Mouse (Mus musculus): ENCODE measurements around the gene Slc44a5. TPM values are rescaled to one million over a fixed set of nuclear protein-coding genes. Genes with fewer than 3 reads are reported as not detected.
A peak's percentile ranks its signal among the peaks of the same experiment; 100 is the strongest.

Gene Slc44a5
- polyA plus RNA-seq, 1 experiment from 2014 or later, result 0.39 TPM

DNA sequence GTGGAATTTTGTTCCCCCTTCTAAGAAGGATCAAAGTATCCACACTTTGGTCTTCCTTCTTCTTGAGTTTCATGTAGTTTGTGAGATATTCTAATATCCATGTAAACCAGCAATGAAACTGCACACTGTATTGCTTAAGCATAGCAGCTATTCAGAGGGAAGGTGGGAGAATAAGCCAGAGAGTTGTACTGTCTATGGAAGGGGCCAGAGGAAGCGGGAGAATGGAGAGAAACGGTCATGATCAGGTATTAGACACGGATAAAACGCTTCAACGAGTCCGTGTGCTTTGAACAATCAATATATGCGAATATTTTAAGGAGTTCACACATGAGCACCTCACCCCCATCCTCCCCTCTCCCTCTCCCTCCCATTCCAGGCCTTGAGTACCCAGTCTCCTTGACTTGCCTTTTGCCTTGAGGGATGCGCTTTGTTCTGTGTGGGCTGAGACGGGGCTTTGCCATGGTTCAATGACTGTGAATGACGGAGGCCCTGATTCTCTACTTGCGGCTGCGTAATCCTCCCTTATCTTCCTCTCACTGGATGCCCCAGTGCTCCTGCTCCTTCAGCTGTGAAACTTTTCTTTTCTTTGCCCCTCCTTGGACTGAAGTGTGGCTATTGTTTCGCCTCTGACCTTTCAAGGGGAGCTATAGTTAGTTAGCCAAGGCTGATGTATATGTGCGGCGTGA is 151.8 kb downstream of the Slc44a5 start:
- Histone ChIP-seq H3K4me2 (ENCODE audit: low read length) (no peak overlapping the region), H3K27me3 (ENCODE audit: insufficient read depth, low read length) (no peaks in the 10 kb centered on the region), H3K4me3 (replicated peaks; ENCODE audit: low read depth, low read length) (no peak overlapping the region), H3K9ac (ENCODE audit: low read depth, low read length) (no peak overlapping the region), H3K27ac (no peak overlapping the region), H3K4me1 (replicated peaks; ENCODE audit: insufficient read depth, low read length) (peaks cover 5% of the 10 kb centered on the region; the same call in 1 of the 2 replicates), H3K36me3 (ENCODE audit: insufficient read depth, low read length) (no peaks in the 10 kb centered on the region), H3K9me3 (replicated peaks; ENCODE audit: low read length) (no peaks in the 10 kb centered on the region)
- no peak for TF ChIP-seq CTCF (IDR thresholded peaks at IDR 0.05; ENCODE audit: low read depth)
- 36% methylated on average over 15 of the region's 15 CpGs for WGBS
- peak; percentile 90 for ATAC-seq (replicated peaks; ENCODE audit: low FRiP score, low read depth)
- peak; percentile 84 for DNase-seq (ENCODE audit: low spot score)

DNA sequence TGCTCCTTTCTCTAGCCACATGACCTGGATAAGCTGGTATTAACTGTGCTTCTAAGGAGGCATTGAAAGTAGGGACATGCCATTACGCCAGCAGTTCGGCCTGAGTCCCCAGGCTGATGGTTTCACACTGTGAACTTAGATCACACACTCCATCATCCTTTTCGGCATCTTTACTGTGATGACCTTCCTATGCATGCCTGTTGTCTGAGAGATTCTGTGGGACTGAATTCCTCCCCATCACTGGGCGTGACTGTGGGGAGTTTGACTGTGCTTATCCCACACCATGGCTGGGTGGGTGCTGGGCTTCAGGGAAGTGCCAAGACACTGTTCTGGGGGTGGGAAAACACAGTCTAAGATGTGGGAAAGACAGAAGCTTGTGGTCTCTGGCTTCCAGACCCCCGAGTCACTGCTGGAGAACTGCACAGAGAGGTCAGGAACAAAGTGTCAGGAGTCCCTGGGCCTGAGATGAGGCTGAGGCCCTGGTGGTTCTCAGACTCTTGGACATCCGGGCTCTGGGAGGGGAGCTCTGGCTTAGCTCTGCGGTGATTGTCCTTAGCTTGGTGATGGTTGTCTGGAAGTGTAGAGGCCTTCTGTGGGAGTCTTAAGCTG is 152.6 kb downstream of the Slc44a5 start:
- Histone ChIP-seq H3K27ac (peak overlapping the region; percentile 25; the same call in 1 of the 2 replicates), H3K4me1 (replicated peaks; ENCODE audit: insufficient read depth, low read length) (peaks cover 5% of the 10 kb centered on the region; the same call in 1 of the 2 replicates), H3K9me3 (replicated peaks; ENCODE audit: low read length) (no peaks in the 10 kb centered on the region), H3K4me3 (replicated peaks; ENCODE audit: low read depth, low read length) (no peak overlapping the region), H3K4me2 (ENCODE audit: low read length) (no peak overlapping the region), H3K9ac (ENCODE audit: low read depth, low read length) (no peak overlapping the region), H3K27me3 (ENCODE audit: insufficient read depth, low read length) (no peaks in the 10 kb centered on the region), H3K36me3 (ENCODE audit: insufficient read depth, low read length) (no peaks in the 10 kb centered on the region)
- WGBS, result 49% methylated on average over 7 of the region's 7 CpGs
- TF ChIP-seq CTCF (IDR thresholded peaks at IDR 0.05; ENCODE audit: low read depth), result no peak
- ATAC-seq (replicated peaks; ENCODE audit: low FRiP score, low read depth) (peak; percentile 50), DNase-seq (ENCODE audit: low spot score) (peak; percentile 52)

DNA sequence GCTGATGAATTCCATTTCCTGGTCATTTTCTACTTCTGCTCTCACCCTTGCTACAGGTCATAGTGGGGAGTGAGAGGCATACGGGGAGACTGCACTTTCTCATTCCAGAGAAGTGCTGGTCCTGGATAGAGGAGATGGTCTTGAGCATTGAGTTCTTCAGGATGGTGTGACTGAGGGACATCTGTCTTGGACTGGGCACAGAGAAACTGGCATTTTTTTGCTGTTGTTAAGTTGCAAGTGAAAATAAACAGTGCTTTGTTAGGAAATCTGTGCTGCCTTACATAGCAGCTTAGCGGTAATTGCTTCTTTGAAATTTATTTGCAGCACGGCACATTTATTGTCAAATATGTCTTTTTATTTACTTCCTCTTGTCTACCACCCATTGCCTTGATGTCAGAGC is 154.0 kb downstream of the Slc44a5 start:
- TF ChIP-seq CTCF (IDR thresholded peaks at IDR 0.05; ENCODE audit: low read depth), result no peak
- no peak for ATAC-seq (replicated peaks; ENCODE audit: low FRiP score, low read depth)
- Histone ChIP-seq H3K36me3 (ENCODE audit: insufficient read depth, low read length) (no peaks in the 10 kb centered on the region), H3K9ac (ENCODE audit: low read depth, low read length) (no peak overlapping the region), H3K27ac (no peak overlapping the region), H3K4me2 (ENCODE audit: low read length) (no peak overlapping the region), H3K4me1 (replicated peaks; ENCODE audit: insufficient read depth, low read length) (peaks cover 5% of the 10 kb centered on the region; the same call in 1 of the 2 replicates), H3K9me3 (replicated peaks; ENCODE audit: low read length) (no peaks in the 10 kb centered on the region), H3K27me3 (ENCODE audit: insufficient read depth, low read length) (no peaks in the 10 kb centered on the region), H3K4me3 (replicated peaks; ENCODE audit: low read depth, low read length) (no peak overlapping the region)
- WGBS, result 79% methylated on average over 3 of the region's 3 CpGs
- DNase-seq (ENCODE audit: low spot score), result no peak

DNA sequence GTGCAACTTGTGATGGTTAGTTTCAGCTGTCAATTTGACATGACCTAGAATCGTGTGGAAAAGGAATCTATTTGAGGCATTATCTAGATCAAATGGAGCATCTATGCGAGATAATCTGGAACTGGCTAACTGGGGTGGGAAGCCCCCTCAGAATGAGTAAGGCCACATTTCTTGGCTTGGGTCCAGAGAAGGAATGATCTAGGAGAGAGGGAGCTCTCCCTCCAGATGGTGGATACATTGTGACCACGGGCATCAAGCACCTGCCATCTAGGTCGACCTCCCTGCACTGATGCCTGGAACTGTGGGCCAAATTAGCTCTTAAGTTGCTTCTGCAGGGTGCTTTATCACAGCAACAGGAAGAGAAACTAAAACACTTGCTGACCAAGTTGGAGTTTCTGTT is 155.8 kb downstream of the Slc44a5 start:
- Histone ChIP-seq H3K27ac (no peak overlapping the region), H3K9me3 (replicated peaks; ENCODE audit: low read length) (no peaks in the 10 kb centered on the region), H3K4me2 (ENCODE audit: low read length) (no peak overlapping the region), H3K36me3 (ENCODE audit: insufficient read depth, low read length) (no peaks in the 10 kb centered on the region), H3K4me3 (replicated peaks; ENCODE audit: low read depth, low read length) (no peak overlapping the region), H3K4me1 (replicated peaks; ENCODE audit: insufficient read depth, low read length) (peaks cover 5% of the 10 kb centered on the region; the same call in 1 of the 2 replicates), H3K9ac (ENCODE audit: low read depth, low read length) (no peak overlapping the region), H3K27me3 (ENCODE audit: insufficient read depth, low read length) (no peaks in the 10 kb centered on the region)
- ATAC-seq (replicated peaks; ENCODE audit: low FRiP score, low read depth) (no peak), DNase-seq (ENCODE audit: low spot score) (no peak)
- TF ChIP-seq CTCF (IDR thresholded peaks at IDR 0.05; ENCODE audit: low read depth), result no peak
- 68% methylated on average over 4 of the region's 4 CpGs for WGBS

DNA sequence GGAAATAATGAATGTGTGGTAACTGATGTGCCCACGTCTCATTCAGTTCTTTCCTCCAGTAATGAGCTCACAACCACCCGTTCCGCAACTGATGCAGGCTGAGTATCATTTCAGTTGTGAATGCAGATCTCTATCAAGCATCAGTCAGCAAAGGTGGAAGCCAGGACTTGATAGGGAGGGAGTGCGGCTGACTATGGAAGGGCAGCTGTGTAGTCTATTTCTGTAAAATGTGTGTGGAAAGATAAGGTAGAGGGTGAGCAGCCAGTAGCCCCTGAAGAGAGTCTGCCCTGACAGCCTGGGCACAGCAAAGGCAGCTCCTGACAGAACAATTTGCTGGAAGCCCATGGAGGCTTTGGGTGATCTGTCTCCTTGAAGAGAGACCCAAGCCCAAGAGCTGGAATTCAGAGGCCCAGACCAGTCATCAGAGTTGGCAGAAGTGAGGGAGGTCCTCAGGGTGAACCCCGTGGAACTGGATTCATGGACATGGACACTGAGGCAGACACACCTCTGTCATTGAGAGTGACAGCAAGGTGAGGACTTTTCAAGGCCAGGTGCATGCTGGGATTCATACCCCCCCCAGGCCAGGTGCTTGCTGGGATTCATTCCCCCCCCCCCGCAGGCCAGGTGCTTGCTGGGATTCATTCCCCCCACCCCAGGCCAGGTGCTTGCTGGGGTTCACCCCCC is 157.3 kb downstream of the Slc44a5 start:
- no peak overlapping the region for H3K4me2 ChIP-seq (ENCODE audit: low read length)
- WGBS, result 75% methylated on average over 6 of the region's 6 CpGs
- ATAC-seq (replicated peaks; ENCODE audit: low FRiP score, low read depth), result no peak

DNA sequence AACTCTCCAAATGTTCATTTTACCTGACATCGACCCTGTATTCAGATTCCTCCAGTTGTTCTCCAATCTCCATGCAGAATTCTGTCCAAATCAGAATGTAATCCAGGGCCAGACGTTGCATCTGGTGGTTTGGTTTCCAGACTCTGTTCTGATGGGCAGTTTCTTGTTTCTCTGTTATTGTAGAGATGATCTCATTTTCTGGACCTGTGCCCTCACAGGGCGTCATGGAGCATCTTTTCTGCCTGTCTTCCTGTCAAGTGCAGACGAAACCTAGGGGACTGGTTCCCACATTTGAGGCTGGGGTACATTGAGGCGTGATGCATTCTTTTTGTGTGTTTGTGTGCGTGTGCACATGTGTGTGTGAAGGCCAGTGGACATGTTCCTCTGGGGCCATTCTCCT is 160.8 kb downstream of the Slc44a5 start:
- H3K4me2 ChIP-seq (ENCODE audit: low read length), result no peak overlapping the region
- ATAC-seq (replicated peaks; ENCODE audit: low FRiP score, low read depth) (no peak), DNase-seq (ENCODE audit: low spot score) (no peak)
- H3K27ac ChIP-seq, result no peak overlapping the region
- no peak for TF ChIP-seq CTCF (IDR thresholded peaks at IDR 0.05; ENCODE audit: low read depth)
- no peak overlapping the region for H3K4me3 ChIP-seq (replicated peaks; ENCODE audit: low read depth, low read length)
- WGBS, result 73% methylated on average over 6 of the region's 6 CpGs
- no peaks in the 10 kb centered on the region for H3K9me3 ChIP-seq (replicated peaks; ENCODE audit: low read length)
- no peaks in the 10 kb centered on the region for H3K4me1 ChIP-seq (replicated peaks; ENCODE audit: insufficient read depth, low read length)
- no peaks in the 10 kb centered on the region for H3K27me3 ChIP-seq (ENCODE audit: insufficient read depth, low read length)
- no peaks in the 10 kb centered on the region for H3K36me3 ChIP-seq (ENCODE audit: insufficient read depth, low read length)
- no peak overlapping the region for H3K9ac ChIP-seq (ENCODE audit: low read depth, low read length)

More for the DNA sequence above, 157.3 kb downstream of the Slc44a5 start:
- Histone ChIP-seq H3K36me3 (ENCODE audit: insufficient read depth, low read length) (no peaks in the 10 kb centered on the region), H3K4me1 (replicated peaks; ENCODE audit: insufficient read depth, low read length) (peaks cover 5% of the 10 kb centered on the region; the same call in 1 of the 2 replicates), H3K9ac (ENCODE audit: low read depth, low read length) (no peak overlapping the region), H3K4me3 (replicated peaks; ENCODE audit: low read depth, low read length) (no peak overlapping the region), H3K27ac (no peak overlapping the region), H3K27me3 (ENCODE audit: insufficient read depth, low read length) (no peaks in the 10 kb centered on the region), H3K9me3 (replicated peaks; ENCODE audit: low read length) (no peaks in the 10 kb centered on the region)
- no peak for TF ChIP-seq CTCF (IDR thresholded peaks at IDR 0.05; ENCODE audit: low read depth)
- no peak for DNase-seq (ENCODE audit: low spot score)

All from kidney, postnatal 0 days (tissue).